Mouse (Mus musculus) cerebellum, adult 2 months (tissue): ENCODE measurements around the gene Nrsn2. TPM values are rescaled to one million over a fixed set of nuclear protein-coding genes. Genes with fewer than 3 reads are reported as not detected.

ENCODE experiments used
- DNase-seq, 2 experiments: peaks; one replicate each; pipeline ENCODE4 v3.0.0; 2021
- H3K27ac ChIP-seq: fragments of 200-500 bp; 2 replicates; pipeline ENCODE4 v1.5.1; 2012; ENCODE audit warnings: low read length, control low read depth, inconsistent platforms; ENCODE audit not compliant: insufficient read depth
- H3K27me3 ChIP-seq: fragments of 200-500 bp; 2 replicates; pipeline ENCODE4 v1.6.1; 2012; ENCODE audit warnings: inconsistent platforms, mild to moderate bottlenecking, low read length, moderate library complexity; ENCODE audit not compliant: control insufficient read depth, insufficient read depth
- H3K4me1 ChIP-seq: fragments of 200-500 bp; 2 replicates; pipeline ENCODE4 v1.6.1; 2011; ENCODE audit warnings: low read length; ENCODE audit not compliant: control insufficient read depth, insufficient read depth
- H3K4me3 ChIP-seq: fragments of 200-500 bp; replicated peaks from 2 replicates; pipeline ENCODE3; 2011; ENCODE audit warnings: mild to moderate bottlenecking, low read depth, low read length, control low read depth; ENCODE audit not compliant: insufficient read depth
- CTCF ChIP-seq: fragments of 200-500 bp; IDR thresholded peaks from 2 replicates; pipeline ENCODE4 v1.5.1; 2011; ENCODE audit warnings: low read depth, mild to moderate bottlenecking, control low read depth, low read length, moderate library complexity, borderline replicate concordance; ENCODE audit not compliant: insufficient read depth
- POLR2A ChIP-seq: fragments of 200-500 bp; IDR thresholded peaks from 2 replicates; pipeline ENCODE4 v1.6.1; 2011; ENCODE audit warnings: low read length, control low read depth, borderline replicate concordance; ENCODE audit not compliant: insufficient read depth
- WGBS: fragments of 180-500 bp; shearing (Covaris S2); methylation state at CpG from one replicate; pipeline ENCODE4 v1.1.7; 2018; 5-methylcytosine and 5-hydroxymethylcytosine counted together
- polyA plus RNA-seq: library from polyadenylated mRNA; depleted of rRNA; stranded (reverse); fragments of >200 nt; gene quantifications from 2 replicates; pipeline ENCODE4 v1.2.3, GENCODE M21; 2012; rRNA removed

Gene Nrsn2
- polyA plus RNA-seq, 1 experiment, result 142 TPM

- no peak for DNase-seq
- no peak for TF ChIP-seq CTCF
- no peak for TF ChIP-seq POLR2A
- Histone ChIP-seq H3K4me1 (peaks cover 16% of the 10 kb centered on the region), H3K27me3 (no peaks in the 10 kb centered on the region), H3K27ac (no peak overlapping the region), H3K4me3 (no peak overlapping the region)
- WGBS, result 87% methylated on average over 5 of the region's 5 CpGs
Measured at GRCm38 (mm10) chr2:152321558-152321957, 54.9 kb downstream of the Nrsn2 start.

Other genes starting within 250 kb of the Nrsn2 start
- 2.6 TPM in 2 replicates for gene Tcf15, start 233.1 kb downstream of the Nrsn2 start, polyA plus RNA-seq
- 70.2 and 73.1 TPM in 2 replicates for gene Csnk2a1, start 149.8 kb downstream of the Nrsn2 start, polyA plus RNA-seq
- gene Tbc1d20, start 82.8 kb downstream of the Nrsn2 start, polyA plus RNA-seq, result 38.7 and 40.9 TPM in 2 replicates
- gene Rbck1, start 44.0 kb downstream of the Nrsn2 start, polyA plus RNA-seq, result 205 and 208 TPM in 2 replicates
- 1.1 TPM in 2 replicates for gene Trib3, start 32.6 kb downstream of the Nrsn2 start, polyA plus RNA-seq
- 11.1 and 12.1 TPM in 2 replicates for gene Sox12, start 21.4 kb upstream of the Nrsn2 start, polyA plus RNA-seq
- 10.7 and 11.9 TPM in 2 replicates for gene Zcchc3, start 38.4 kb upstream of the Nrsn2 start, polyA plus RNA-seq
- gene 6820408C15Rik, start 38.9 kb upstream of the Nrsn2 start, polyA plus RNA-seq, result 2.6 and 3.9 TPM in 2 replicates
- gene Defb23, start 88.0 kb upstream of the Nrsn2 start, polyA plus RNA-seq, result not detected in 2 replicates
- 0.23 TPM in 1 of 2 replicates, not detected in the other for gene Defb20, start 100.4 kb upstream of the Nrsn2 start, polyA plus RNA-seq
- not detected in 2 replicates for gene Defb22, start 113.5 kb upstream of the Nrsn2 start, polyA plus RNA-seq
- not detected in 2 replicates for gene Defb26, start 135.1 kb upstream of the Nrsn2 start, polyA plus RNA-seq
- gene Defb28, start 141.6 kb upstream of the Nrsn2 start, polyA plus RNA-seq, result not detected in 2 replicates
- gene Defb29, start 163.5 kb upstream of the Nrsn2 start, polyA plus RNA-seq, result not detected in 2 replicates
- gene Gm17416, start 192.7 kb upstream of the Nrsn2 start, polyA plus RNA-seq, result not detected in 2 replicates
- not detected in 2 replicates for gene Defb21, start 196.1 kb upstream of the Nrsn2 start, polyA plus RNA-seq
- gene Defb19, start 203.7 kb upstream of the Nrsn2 start, polyA plus RNA-seq, result not detected in 2 replicates
- not detected in 2 replicates for gene Defb45, start 222.8 kb upstream of the Nrsn2 start, polyA plus RNA-seq
- gene Defb36, start 227.7 kb upstream of the Nrsn2 start, polyA plus RNA-seq, result not detected in 2 replicates
- gene Defb25, start 246.4 kb upstream of the Nrsn2 start, polyA plus RNA-seq, result not detected in 2 replicates